Mouse (Mus musculus) retina, postnatal 1 day (tissue): Measurements from ENCODE around the gene Nt5dc3.

Experiments
- DNase-seq: peaks from one replicate; pipeline ENCODE4 v3.0.0-alpha.2; 2012

Gene Nt5dc3

DNA sequence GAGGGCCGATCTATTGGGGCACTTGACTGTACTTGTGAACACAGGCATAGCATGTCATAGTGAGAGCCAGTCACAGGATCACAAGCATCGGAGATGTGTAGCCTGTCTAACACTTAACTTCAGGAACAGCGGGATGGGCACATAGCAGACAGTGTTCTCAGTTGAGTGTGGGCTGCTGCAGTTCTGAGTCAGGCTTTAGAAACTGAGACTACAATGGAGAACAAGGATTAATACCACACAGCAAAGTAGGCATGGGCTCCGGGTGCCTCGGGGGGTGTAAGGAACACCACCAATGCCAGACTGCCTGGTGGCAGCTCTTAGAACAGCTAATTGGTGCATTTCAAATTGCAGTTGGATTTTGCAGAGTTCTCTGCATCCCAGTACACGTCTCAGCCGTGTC is 42.2 kb downstream of the Nt5dc3 start:
- no peak for DNase-seq

DNA sequence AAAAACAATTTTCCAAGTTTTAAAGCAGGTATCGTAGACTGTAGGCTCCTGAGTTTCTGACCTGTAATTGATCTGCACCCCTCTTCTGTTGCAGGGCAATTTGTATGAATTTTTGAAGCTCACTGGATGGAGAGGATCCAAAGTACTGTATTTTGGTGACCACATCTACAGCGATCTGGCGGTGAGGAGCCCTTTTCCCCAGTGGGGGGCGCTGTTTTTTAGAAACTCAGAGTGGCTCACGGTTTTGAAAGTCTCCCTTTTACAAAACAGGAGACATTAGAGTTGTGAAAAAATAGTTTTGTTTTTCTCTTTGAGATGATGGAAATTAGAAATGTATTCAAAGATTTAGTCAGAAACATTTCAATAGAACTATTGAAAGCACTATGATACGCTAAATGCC is 45.3 kb downstream of the Nt5dc3 start:
- no peak for DNase-seq

- peak; percentile 38 for DNase-seq
Observed at GRCm38 (mm10) chr10:86824871-86825270, 46.1 kb downstream of the Nt5dc3 start.

GRCm38 (mm10) chr10:86825871-86826522 is 47.2 kb downstream of the Nt5dc3 start:
- no peak for DNase-seq

DNA sequence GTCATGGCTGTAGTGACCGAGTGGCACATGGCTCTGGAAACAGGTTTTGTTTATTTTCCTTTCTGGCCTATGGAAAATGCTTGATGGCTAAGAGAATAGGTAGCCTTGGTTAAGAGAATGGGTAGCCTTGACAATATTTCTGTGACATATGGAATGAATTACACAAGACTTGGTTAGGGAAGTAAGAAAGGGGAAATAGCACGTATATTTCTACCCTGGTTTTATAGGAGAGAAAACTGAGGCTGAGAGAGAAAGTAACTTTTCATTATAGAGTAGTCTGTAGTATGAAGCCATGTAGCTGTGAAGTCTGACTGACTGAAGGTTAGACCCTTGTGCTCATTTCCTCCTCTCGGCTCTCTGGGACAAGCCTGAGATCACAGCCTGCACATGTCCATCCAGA is 48.1 kb downstream of the Nt5dc3 start:
- DNase-seq, result no peak

DNA sequence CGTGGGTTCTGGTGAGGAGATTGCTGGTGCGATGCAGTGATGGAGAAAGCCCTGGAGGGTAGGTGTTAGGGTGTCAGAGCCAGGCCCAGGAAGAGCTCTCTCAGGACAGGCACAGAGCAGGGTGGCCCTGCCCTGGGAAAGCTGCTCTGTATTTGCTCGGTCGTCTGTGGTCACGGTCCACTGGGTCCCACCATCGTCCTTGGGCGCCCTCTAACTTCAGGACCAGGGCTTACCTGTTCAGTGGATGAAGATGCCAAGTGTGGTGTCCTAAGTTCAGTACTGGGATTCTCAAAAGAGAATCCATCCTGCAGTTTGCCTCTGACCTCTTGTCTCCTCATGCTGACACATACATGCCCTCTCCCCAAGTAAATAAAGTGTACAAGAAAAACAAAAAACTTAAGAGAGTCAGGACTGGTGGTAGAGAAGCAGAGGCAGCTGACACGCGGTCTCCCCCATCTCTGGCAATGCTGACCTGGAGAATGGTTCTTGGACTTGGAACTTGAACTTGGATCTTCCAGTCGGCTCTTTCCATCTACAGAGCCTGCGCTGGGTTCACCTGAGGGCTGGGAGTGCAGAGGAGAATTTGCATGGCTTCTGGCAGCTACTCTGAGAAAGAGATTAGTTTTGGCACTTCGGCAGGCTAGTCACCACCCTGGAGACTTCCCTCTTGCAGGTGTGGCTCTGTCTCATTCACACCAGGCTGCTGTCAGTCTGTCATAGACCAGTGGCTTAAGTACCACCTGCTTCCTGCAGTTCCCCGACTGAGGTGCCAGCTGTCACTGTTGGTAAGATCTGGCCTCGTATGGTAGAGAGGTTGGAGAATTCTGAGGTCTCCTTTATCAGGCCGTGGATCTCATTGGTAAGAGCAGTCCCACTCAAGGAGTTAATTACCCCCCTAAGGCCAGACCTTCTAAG is 49.7 kb downstream of the Nt5dc3 start:
- no peak for DNase-seq

DNA sequence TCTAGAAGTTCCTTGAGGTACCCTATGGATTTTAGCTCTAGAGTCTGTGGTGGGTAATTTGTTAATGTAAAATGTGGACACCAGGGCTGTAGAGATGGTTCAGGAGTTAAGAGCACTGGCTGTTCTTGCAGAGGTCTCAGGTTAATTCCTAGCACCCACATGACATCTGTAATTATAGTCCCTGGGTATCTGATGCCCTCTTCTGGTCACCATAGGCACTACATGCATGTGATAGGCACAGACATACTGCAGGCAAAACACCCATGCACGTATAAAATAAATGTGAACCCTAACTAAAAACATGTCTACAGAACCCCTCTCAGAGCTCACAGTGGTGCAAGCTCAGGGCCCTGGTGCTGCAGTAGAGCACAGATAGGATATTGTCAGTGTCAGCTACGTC is 50.7 kb downstream of the Nt5dc3 start:
- DNase-seq, result no peak

- DNase-seq, result no peak
Observed at GRCm38 (mm10) chr10:86836784-86837183, 58.0 kb downstream of the Nt5dc3 start.

DNA sequence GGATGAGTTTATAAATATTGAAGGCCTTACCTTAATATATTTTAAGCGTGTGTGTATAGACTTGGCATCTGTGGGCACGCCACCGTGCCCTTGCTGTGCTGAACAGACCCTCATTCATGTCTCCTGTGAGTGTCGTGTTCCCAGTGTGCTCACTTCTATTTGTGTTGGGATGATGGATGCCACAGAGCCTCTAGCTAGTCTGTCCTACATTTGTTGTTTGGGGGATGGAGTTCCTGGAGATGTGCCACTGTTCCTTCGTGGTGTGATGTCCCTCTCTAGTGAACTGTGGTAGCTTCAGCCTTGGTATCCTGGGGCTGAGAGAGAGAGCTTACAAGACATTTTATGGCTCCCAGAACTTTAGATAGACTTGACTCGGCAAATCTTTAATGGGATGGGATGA is 60.0 kb downstream of the Nt5dc3 start:
- DNase-seq, result no peak

DNA sequence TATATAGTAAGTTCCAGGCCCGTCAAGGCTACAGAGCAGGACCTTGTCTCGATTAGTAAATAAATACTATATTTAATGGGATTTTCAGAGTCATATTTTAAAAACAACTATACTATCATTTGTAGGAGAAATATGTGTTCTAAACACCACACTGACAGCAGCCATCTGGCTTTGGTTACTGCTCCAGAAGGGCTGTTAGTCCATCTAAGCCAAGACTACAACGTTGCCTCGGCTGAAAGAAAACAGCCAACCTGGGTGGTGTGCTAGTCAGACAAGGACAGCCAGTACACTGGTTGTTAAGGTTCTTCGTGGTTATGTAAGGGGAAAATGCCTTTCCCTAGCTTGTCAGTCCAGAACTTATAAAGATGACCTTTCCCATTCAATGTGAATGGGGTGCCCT is 63.9 kb downstream of the Nt5dc3 start:
- DNase-seq, result no peak

GRCm38 (mm10) chr10:86846926-86847467 is 68.2 kb downstream of the Nt5dc3 start:
- DNase-seq, result no peak

DNA sequence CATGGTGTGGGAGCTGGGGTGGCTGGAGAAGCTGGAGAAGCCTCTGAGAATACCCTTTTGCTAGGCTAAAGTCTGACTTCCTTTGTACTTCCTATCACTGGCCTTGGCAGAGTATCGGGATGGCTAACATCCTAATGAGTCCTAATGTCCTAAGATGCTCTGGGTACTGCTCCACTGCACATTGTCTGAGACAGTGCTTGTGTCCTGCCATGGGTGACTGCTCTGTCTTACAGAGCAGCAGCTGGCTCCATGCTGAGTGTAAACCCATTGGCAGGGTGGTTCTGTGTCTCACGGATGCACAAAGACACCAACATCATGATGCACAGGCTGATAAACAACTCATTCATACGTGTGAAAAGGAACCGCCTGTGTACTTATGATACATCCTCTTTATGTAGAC is 70.3 kb downstream of the Nt5dc3 start:
- no peak for DNase-seq

- DNase-seq, result no peak
Observed at GRCm38 (mm10) chr10:86849508-86849907, 70.7 kb downstream of the Nt5dc3 start.

GRCm38 (mm10) chr10:86852160-86852559 is 73.4 kb downstream of the Nt5dc3 start:
- peak; percentile 28 for DNase-seq

DNA sequence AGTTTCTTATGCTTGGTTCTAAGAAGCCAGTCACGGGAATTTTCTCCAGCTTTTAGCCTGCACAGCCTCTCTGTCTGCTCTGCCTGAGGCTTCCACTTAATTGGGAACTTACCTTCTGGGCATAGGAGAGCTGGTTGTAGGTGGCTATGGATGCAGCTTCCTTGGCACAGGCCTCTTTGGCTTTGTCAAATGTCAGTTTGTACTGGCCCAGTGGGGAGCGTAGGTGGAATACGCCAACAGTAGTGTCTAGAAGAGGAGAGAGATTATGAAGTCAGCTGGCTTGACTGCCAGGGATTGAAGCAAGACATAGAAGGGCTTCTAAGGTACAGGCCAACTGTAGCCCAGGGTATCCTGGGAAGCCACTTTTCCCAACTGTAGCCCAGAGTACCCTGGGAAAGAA is 74.6 kb downstream of the Nt5dc3 start:
- no peak for DNase-seq

DNA sequence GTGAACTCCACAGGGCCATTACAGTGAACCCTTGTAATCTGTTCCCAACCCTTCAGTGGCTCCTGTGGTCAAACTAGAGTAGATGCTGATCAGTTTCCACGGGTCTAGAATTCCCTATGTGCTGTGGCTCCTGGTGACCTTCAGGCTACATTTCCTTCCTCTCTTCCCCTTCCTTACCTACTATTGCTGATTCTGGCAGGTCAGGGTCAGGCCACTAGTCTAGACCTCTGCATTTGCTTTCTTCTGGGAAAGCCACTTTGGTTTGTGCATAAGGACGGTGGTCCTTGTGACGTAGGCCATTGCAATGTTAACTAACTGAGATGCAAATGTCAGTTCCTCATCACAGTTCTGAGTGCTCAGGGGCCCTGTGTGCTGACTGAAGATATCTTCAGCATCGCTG is 81.6 kb downstream of the Nt5dc3 start:
- DNase-seq, result no peak

DNA sequence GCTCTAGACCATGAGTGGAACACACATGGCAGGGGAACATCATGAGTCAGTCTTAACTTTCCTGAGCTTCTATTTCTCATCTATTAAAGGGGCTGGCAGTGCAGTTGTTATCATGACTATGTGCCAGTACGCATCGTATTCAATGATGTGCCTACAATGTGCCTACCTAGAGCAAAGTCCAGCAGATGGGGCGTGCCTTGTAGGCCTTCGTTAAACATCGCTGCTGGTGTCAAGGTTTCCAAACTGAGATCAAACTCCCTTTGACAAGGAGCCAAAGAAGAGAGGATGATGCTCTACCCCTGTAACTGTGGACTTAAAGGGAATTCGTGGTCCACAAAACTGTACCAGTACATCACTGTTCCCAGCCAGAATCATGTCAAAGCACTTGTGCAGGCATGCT is 83.7 kb downstream of the Nt5dc3 start:
- DNase-seq, result no peak

GRCm38 (mm10) chr10:86863429-86863828 is 84.6 kb downstream of the Nt5dc3 start:
- no peak for DNase-seq

DNA sequence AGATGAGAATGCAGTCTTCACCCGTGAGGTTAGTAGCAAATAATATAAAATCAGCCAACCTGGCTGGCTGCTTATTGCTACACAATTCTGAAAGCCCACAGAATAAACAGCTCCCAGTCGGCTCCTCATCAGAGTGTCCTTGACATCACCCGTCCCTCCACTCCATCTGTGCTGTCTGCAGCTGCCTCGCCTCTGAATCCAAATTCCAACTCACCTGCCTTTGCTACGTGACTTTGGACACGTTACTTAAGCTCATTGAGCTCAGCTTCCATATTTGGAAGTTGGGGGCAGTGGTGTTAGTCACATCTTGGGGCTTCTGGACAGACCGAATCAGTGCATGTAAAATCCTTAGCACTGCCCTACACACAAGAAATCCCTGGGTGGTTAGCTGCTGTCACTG is 93.3 kb downstream of the Nt5dc3 start:
- DNase-seq, result no peak

DNA sequence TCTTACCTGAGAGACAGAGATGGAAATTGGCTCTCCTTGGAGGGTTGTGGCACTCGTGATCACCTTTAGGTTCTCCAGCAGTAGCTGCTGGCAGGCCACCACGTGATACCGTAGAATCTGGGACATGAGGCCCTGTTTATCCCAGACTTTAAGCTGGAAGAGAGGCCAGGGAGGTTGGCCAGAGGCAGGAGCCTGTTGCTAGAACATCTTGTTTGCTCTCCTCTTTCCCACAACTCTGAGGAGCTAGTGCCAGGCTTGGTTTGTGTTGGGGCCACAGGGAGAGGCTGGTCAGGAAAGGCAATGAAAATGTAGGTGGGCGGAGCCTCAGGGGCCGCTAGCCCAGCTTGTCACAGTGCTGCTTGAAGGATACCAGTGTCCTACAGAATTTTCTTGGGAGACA is 93.8 kb downstream of the Nt5dc3 start:
- DNase-seq, result peak; percentile 26

GRCm38 (mm10) chr10:86878721-86879120 is 99.9 kb downstream of the Nt5dc3 start:
- no peak for DNase-seq

DNA sequence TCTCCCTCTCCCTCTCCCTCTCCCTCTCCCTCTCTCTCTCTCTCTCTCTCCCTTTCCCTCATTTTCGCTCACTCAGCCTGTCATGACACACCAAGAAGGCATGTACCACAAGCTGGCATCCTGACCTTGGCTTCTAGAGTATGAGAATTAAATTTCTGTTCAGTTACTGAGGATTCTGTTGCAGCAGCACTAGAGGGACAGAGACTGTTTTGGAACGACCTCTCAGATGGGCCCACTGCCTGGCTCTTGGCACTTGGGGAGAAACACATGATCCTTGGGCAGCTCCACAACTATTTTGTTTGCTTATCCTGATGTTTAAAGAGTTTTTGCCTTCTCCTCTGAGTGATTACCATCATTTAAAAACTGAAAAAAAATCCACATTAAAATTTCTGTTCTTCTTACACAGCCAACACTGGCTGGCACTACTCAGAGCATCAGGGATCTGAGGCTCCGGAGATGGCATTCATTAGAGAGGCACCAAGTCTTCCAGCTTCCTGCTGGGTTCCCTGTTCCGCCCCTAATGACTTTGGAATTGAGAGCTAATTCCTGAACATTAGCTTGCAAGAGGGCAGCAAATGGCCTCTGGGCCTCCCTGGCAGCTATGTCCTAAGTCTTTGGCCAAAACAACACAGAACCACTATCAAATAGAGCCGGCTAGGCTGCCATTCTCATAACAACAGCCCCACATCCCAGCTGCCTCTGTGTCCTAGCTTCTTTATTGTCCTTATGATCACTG is 101.4 kb downstream of the Nt5dc3 start:
- DNase-seq, result no peak

- DNase-seq, result no peak
Observed at GRCm38 (mm10) chr10:86881448-86881847, 102.6 kb downstream of the Nt5dc3 start.
